8 mouse cellular contexts compared by ENCODE assay signal in the genomic region with DNA sequence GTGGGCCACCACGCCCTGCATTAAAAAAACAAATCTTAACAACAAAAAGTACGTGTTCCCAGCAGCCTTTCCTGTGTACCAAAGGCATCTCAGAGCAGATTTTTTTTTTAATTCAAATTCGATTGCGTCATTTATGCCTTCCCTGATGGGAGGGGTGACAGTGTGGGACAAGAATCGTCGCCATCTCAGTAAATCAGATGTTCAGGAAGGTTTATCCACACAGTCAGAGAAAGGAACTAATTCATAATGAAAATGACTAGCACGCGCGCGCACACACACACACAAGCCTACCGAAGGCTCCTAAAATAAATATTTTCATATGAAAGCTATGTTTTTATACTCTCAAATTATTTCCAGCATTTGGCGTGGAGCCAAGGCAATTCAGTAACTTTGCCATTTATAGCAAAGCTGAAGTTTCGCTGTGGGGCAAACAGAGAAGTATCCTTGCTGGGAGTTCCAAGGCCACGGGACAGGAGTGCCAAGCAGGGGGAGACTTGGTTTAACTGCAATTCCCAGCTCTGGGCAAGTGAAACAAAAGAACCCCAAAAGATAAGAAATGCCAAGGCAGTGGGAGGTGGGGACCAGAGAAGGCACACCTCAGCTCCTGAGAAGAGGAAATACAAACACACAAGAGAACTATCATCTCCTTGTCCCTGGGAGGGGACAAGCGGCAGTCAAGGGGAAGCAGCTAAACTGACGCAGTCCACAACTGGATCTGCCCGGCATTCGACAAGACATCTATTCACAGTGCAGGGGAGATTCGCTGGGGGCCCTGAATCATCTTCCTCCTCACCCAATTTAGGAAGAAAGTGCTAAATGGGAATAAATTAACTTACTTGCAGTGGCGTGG. TPM values are rescaled to one million over a fixed set of nuclear protein-coding genes. Genes with fewer than 3 reads are reported as not detected.
DNase-seq lines count a peak whose midpoint lies in the region; ATAC-seq lines count a peak whose summit lies in the region.

No protein-coding gene starts in this region.

- ATAC-seq in granulocyte monocyte progenitor cell, adult 5-6 weeks (replicated peaks; ENCODE audit: poor library complexity, severe bottlenecking): peak; percentile 64
- no peak for ATAC-seq in limb, embryonic 15.5 days (ENCODE audit: insufficient number of reproducible peaks, low FRiP score, low TSS enrichment, low read depth)
- ATAC-seq in midbrain, embryonic 16.5 days: no peak
- ATAC-seq in liver, embryonic 12.5 days: no peak

- H3K27me3 ChIP-seq in limb, embryonic 15.5 days: no peaks in the 10 kb centered on the region
- H3K27me3 ChIP-seq in midbrain, embryonic 16.5 days (ENCODE audit: control insufficient read depth, insufficient read depth, low read depth, low read length): no peaks in the 10 kb centered on the region
- no peaks in the 10 kb centered on the region for H3K27me3 ChIP-seq in liver, embryonic 12.5 days (replicated peaks)

- H3K9ac ChIP-seq in limb, embryonic 15.5 days: no peak overlapping the region
- no peak overlapping the region for H3K9ac ChIP-seq in midbrain, embryonic 16.5 days (ENCODE audit: low read depth, low read length)
- H3K9ac ChIP-seq in liver, embryonic 12.5 days: no peak overlapping the region

- no peak overlapping the region for H3K4me3 ChIP-seq in limb, embryonic 15.5 days
- no peak overlapping the region for H3K4me3 ChIP-seq in midbrain, embryonic 16.5 days (ENCODE audit: low read depth, low read length)
- no peak overlapping the region for H3K4me3 ChIP-seq in liver, embryonic 12.5 days

- H3K4me2 ChIP-seq in limb, embryonic 15.5 days: peak overlapping the region; percentile 30; the same call in 1 of the 2 replicates
- no peak overlapping the region for H3K4me2 ChIP-seq in midbrain, embryonic 16.5 days (ENCODE audit: low read length)
- no peak overlapping the region for H3K4me2 ChIP-seq in liver, embryonic 12.5 days

- WGBS in limb, embryonic 15.5 days: 40% methylated on average over 20 of the region's 20 CpGs
- WGBS in midbrain, embryonic 16.5 days: 81% methylated on average over 20 of the region's 20 CpGs
- 78% methylated on average over 20 of the region's 20 CpGs for WGBS in liver, embryonic 12.5 days (ENCODE audit: insufficient replicate concordance)

- DNase-seq in urinary bladder, postnatal 14 days (ENCODE audit: low spot score): peak; percentile 46
- DNase-seq in urinary bladder, postnatal 25 days (ENCODE audit: low spot score): no peak
- no peak for DNase-seq in urinary bladder, postnatal 4 days (ENCODE audit: low spot score in 2 of 2)
- DNase-seq in T-cell, adult 2 months (ENCODE audit: low spot score): no peak

- no peaks in the 10 kb centered on the region for H3K9me3 ChIP-seq in limb, embryonic 15.5 days
- H3K9me3 ChIP-seq in midbrain, embryonic 16.5 days (replicated peaks; ENCODE audit: control insufficient read depth, low read length, poor library complexity, severe bottlenecking): no peaks in the 10 kb centered on the region
- H3K9me3 ChIP-seq in liver, embryonic 12.5 days (replicated peaks): no peaks in the 10 kb centered on the region

- H3K4me1 ChIP-seq in limb, embryonic 15.5 days: peaks cover 35% of the 10 kb centered on the region
- H3K4me1 ChIP-seq in midbrain, embryonic 16.5 days (ENCODE audit: control insufficient read depth, insufficient read depth, low read length): peaks cover 3% of the 10 kb centered on the region
- peaks cover 42% of the 10 kb centered on the region for H3K4me1 ChIP-seq in liver, embryonic 12.5 days

- H3K27ac ChIP-seq in limb, embryonic 15.5 days: peak overlapping the region; percentile 58
- H3K27ac ChIP-seq in midbrain, embryonic 16.5 days (ENCODE audit: low read length): no peak overlapping the region
- H3K27ac ChIP-seq in liver, embryonic 12.5 days: no peak overlapping the region

- no peaks in the 10 kb centered on the region for H3K36me3 ChIP-seq in limb, embryonic 15.5 days
- H3K36me3 ChIP-seq in midbrain, embryonic 16.5 days (ENCODE audit: control insufficient read depth, insufficient read depth, low read length): no peaks in the 10 kb centered on the region
- H3K36me3 ChIP-seq in liver, embryonic 12.5 days: no peaks in the 10 kb centered on the region

RNA-seq across cellular contexts. Expression of a gene that starts 34.1 kb away (rescaled TPM):
- 11.3 and 12.1 TPM in 2 replicates for total RNA-seq in granulocyte monocyte progenitor cell, adult 5-6 weeks (2014; fragmentation: Nextera tagmentation)
- 12.3 and 12.4 TPM in 2 replicates for total RNA-seq in granulocyte monocyte progenitor cell, adult 5-6 weeks (2017)
- polyA plus RNA-seq in limb, embryonic 15.5 days (2015; fragmentation: Nextera tagmentation; extraction: Ambion mirVana): 14.3 and 14.6 TPM in 2 replicates
- 19.7 and 19.9 TPM in 2 replicates for polyA plus RNA-seq in midbrain, embryonic 16.5 days (2015; fragmentation: Nextera tagmentation; extraction: Ambion mirVana)
- polyA plus RNA-seq in liver, embryonic 12.5 days (2016; fragmentation: Nextera tagmentation; extraction: Ambion mirVana): 6.5 and 7.8 TPM in 2 replicates
